Mouse (Mus musculus) heart, embryonic 13.5 days (tissue): ENCODE measurements around the gene Coq6. TPM values are rescaled to one million over a fixed set of nuclear protein-coding genes. Genes with fewer than 3 reads are reported as not detected.

Experiments used
- ATAC-seq: fragments of 200-750 bp; cut with Nextera tagmentation; 2 replicates; pipeline ENCODE4 v1.8.0; 2017; ENCODE audit warnings: moderate TSS enrichment; ENCODE audit not compliant: insufficient number of reproducible peaks, low FRiP score, low TSS enrichment; ENCODE audit errors: extremely low read depth
- H3K27ac ChIP-seq: fragments of 300-500 bp; sonication (generic); replicated peaks from 2 replicates; pipeline ENCODE4 v1.5.1; 2015; ENCODE audit warnings: moderate library complexity, mild to moderate bottlenecking, inconsistent platforms
- H3K27me3 ChIP-seq: fragments of 300-500 bp; sonication (generic); replicated peaks from 2 replicates; pipeline ENCODE4 v1.6.1; 2015; ENCODE audit warnings: mild to moderate bottlenecking, inconsistent platforms
- H3K36me3 ChIP-seq: fragments of 300-500 bp; sonication (generic); 2 replicates; pipeline ENCODE4 v1.6.1; 2015; ENCODE audit warnings: mild to moderate bottlenecking, inconsistent platforms
- H3K4me1 ChIP-seq: fragments of 300-500 bp; sonication (generic); 2 replicates; pipeline ENCODE4 v1.6.1; 2015; ENCODE audit warnings: inconsistent platforms
- H3K4me2 ChIP-seq: fragments of 300-500 bp; sonication (generic); 2 replicates; pipeline ENCODE4 v1.6.1; 2015; ENCODE audit warnings: inconsistent platforms, mild to moderate bottlenecking, moderate library complexity
- H3K4me3 ChIP-seq: fragments of 300-500 bp; sonication (generic); 2 replicates; pipeline ENCODE4 v1.5.1; 2015; ENCODE audit warnings: moderate library complexity, mild to moderate bottlenecking, inconsistent platforms
- H3K9ac ChIP-seq: fragments of 300-500 bp; sonication (generic); 2 replicates; pipeline ENCODE4 v1.6.1; 2015; ENCODE audit warnings: inconsistent platforms, mild to moderate bottlenecking, moderate library complexity
- H3K9me3 ChIP-seq: fragments of 300-500 bp; sonication (generic); 2 replicates; pipeline ENCODE4 v1.6.1; 2016; ENCODE audit warnings: inconsistent platforms
- WGBS: fragments of 180-500 bp; shearing (Covaris S2); methylation state at CpG from one replicate; pipeline ENCODE4 v1.1.7; 2015; ENCODE audit warnings: mixed read lengths; 5-methylcytosine and 5-hydroxymethylcytosine counted together
- polyA plus RNA-seq: library from polyadenylated mRNA; unstranded; fragments of >200 nt; fragmentation: Nextera tagmentation; extraction: Ambion mirVana; gene quantifications from 2 replicates; pipeline ENCODE4 v1.2.1, GENCODE M21; 2015

Coq6 gene
- polyA plus RNA-seq, 1 experiment from 2014 or later = 65.9 TPM

GRCm38 (mm10) chr12:84396947-84397679 is 35.7 kb downstream of the Coq6 start:
- Histone ChIP-seq H3K27ac (no peak overlapping the region), H3K9ac (no peak overlapping the region), H3K27me3 (no peaks in the 10 kb centered on the region), H3K9me3 (no peaks in the 10 kb centered on the region), H3K36me3 (peaks cover 21% of the 10 kb centered on the region), H3K4me1 (peaks cover 9% of the 10 kb centered on the region; the same call in 1 of the 2 replicates), H3K4me3 (no peak overlapping the region), H3K4me2 (no peak overlapping the region)
- ATAC-seq = no peak
- WGBS = 84% methylated on average over 14 of the region's 14 CpGs

- ATAC-seq = no peak
- H3K4me1 ChIP-seq = peaks cover 9% of the 10 kb centered on the region; the same call in 1 of the 2 replicates
These were observed 36.2 kb downstream of the Coq6 start for GRCm38 (mm10) chr12:84397685-84398084.

GRCm38 (mm10) chr12:84398629-84399028 is 37.2 kb downstream of the Coq6 start:
- Histone ChIP-seq H3K4me1 (peaks cover 14% of the 10 kb centered on the region), H3K27ac (no peak overlapping the region), H3K36me3 (peaks cover 11% of the 10 kb centered on the region), H3K27me3 (no peaks in the 10 kb centered on the region), H3K9ac (no peak overlapping the region), H3K4me3 (no peak overlapping the region), H3K4me2 (no peak overlapping the region), H3K9me3 (no peaks in the 10 kb centered on the region)
- WGBS = 80% methylated on average over 5 of the region's 5 CpGs
- no peak for ATAC-seq

More at GRCm38 (mm10) chr12:84397685-84398084, 36.2 kb downstream of the Coq6 start:
- H3K4me3 ChIP-seq = no peak overlapping the region
- H3K27ac ChIP-seq = no peak overlapping the region
- H3K4me2 ChIP-seq = no peak overlapping the region
- no peak overlapping the region for H3K9ac ChIP-seq
- no peaks in the 10 kb centered on the region for H3K27me3 ChIP-seq
- H3K9me3 ChIP-seq = no peaks in the 10 kb centered on the region
- peaks cover 17% of the 10 kb centered on the region for H3K36me3 ChIP-seq

GRCm38 (mm10) chr12:84399135-84399534 is 37.7 kb downstream of the Coq6 start:
- peaks cover 14% of the 10 kb centered on the region for H3K4me1 ChIP-seq
- H3K36me3 ChIP-seq = peaks cover 8% of the 10 kb centered on the region
- no peaks in the 10 kb centered on the region for H3K9me3 ChIP-seq
- H3K9ac ChIP-seq = no peak overlapping the region
- H3K4me2 ChIP-seq = no peak overlapping the region
- no peak overlapping the region for H3K27ac ChIP-seq
- ATAC-seq = no peak
- H3K27me3 ChIP-seq = no peaks in the 10 kb centered on the region
- H3K4me3 ChIP-seq = no peak overlapping the region
- WGBS = 78% methylated on average over 9 of the region's 9 CpGs

DNA sequence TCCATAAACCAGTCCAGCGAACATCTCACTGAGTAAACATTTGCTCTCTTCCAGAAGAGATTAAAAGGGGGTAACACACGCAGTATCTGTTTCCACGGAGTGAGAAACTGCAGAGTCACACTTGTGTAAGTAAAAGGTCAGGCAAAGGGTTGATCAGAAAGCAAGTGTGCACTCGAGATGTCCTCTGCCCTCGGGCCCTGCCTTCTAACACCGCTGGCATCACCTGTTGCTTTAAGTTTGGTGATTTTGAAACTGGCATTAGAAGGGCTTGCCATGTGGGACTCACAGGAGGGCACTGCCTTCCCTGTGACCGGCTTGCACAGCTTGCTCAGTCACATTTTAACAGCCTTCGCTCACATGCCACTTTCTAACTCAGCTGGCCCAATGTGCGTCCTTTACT is 38.2 kb downstream of the Coq6 start:
- Histone ChIP-seq H3K4me2 (no peak overlapping the region), H3K36me3 (peaks cover 8% of the 10 kb centered on the region), H3K27ac (no peak overlapping the region), H3K4me3 (no peak overlapping the region), H3K4me1 (peaks cover 14% of the 10 kb centered on the region), H3K9ac (0 out of 2 replicates have a peak overlapping the region, but pooled peaks have one; percentile 2), H3K27me3 (no peaks in the 10 kb centered on the region), H3K9me3 (no peaks in the 10 kb centered on the region)
- WGBS = 64% methylated on average over 9 of the region's 9 CpGs
- ATAC-seq = no peak

DNA sequence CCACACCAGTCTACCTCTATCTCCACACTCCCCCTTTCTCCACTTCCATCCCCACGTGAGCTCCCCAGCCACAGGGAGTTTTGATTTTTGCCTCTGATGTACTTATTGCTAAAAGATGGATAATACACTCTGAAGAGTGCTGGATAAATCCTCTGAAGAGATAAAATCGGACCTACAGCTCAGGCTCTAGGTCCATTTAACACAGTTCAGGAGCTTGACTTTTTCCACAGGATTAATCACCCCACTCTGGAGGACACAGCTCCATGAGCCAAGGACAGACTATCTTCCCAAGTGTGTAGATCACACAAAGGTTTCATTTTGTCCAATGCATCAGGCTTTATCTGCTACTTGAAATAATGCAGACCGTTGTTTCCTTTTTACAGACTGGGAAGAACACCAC is 38.6 kb downstream of the Coq6 start:
- 69% methylated on average over 3 of the region's 3 CpGs for WGBS
- Histone ChIP-seq H3K9ac (0 out of 2 replicates have a peak overlapping the region, but pooled peaks have one; percentile 2), H3K9me3 (no peaks in the 10 kb centered on the region), H3K4me1 (peaks cover 14% of the 10 kb centered on the region), H3K4me3 (no peak overlapping the region), H3K4me2 (no peak overlapping the region), H3K27me3 (no peaks in the 10 kb centered on the region), H3K36me3 (peaks cover 8% of the 10 kb centered on the region), H3K27ac (no peak overlapping the region)
- ATAC-seq = no peak

GRCm38 (mm10) chr12:84400653-84401052 is 39.2 kb downstream of the Coq6 start:
- H3K27me3 ChIP-seq = no peaks in the 10 kb centered on the region
- H3K9ac ChIP-seq = no peak overlapping the region
- peaks cover 14% of the 10 kb centered on the region for H3K4me1 ChIP-seq
- no peaks in the 10 kb centered on the region for H3K9me3 ChIP-seq
- no peak overlapping the region for H3K4me2 ChIP-seq
- no peak for ATAC-seq
- H3K4me3 ChIP-seq = no peak overlapping the region
- 53% methylated on average over 3 of the region's 3 CpGs for WGBS
- peaks cover 5% of the 10 kb centered on the region for H3K36me3 ChIP-seq
- H3K27ac ChIP-seq = no peak overlapping the region

GRCm38 (mm10) chr12:84402923-84403322 is 41.5 kb downstream of the Coq6 start:
- Histone ChIP-seq H3K36me3 (peaks cover 5% of the 10 kb centered on the region; the same call in 1 of the 2 replicates), H3K4me3 (no peak overlapping the region), H3K27ac (no peak overlapping the region), H3K27me3 (no peaks in the 10 kb centered on the region), H3K9me3 (no peaks in the 10 kb centered on the region), H3K4me1 (peaks cover 18% of the 10 kb centered on the region), H3K9ac (no peak overlapping the region), H3K4me2 (no peak overlapping the region)
- ATAC-seq = no peak
- WGBS = 42% methylated on average over 9 of the region's 9 CpGs

GRCm38 (mm10) chr12:84404541-84404940 is 43.1 kb downstream of the Coq6 start:
- whole genome bisulfite sequencing = 90% methylated on average over 6 of the region's 6 CpGs
- Histone ChIP-seq H3K4me2 (no peak overlapping the region), H3K27ac (no peak overlapping the region), H3K4me3 (no peak overlapping the region), H3K9ac (no peak overlapping the region), H3K27me3 (no peaks in the 10 kb centered on the region), H3K9me3 (no peaks in the 10 kb centered on the region), H3K36me3 (peaks cover 5% of the 10 kb centered on the region; the same call in 1 of the 2 replicates), H3K4me1 (peaks cover 22% of the 10 kb centered on the region)
- no peak for ATAC-seq

- Histone ChIP-seq H3K4me2 (no peak overlapping the region), H3K9me3 (no peaks in the 10 kb centered on the region), H3K27me3 (no peaks in the 10 kb centered on the region; the same call in 1 of the 2 replicates), H3K27ac (no peak overlapping the region), H3K9ac (no peak overlapping the region), H3K36me3 (peaks cover 5% of the 10 kb centered on the region; the same call in 1 of the 2 replicates), H3K4me3 (no peak overlapping the region), H3K4me1 (peaks cover 16% of the 10 kb centered on the region)
- 56% methylated on average over 4 of the region's 4 CpGs for WGBS
- no peak for ATAC-seq
These were observed 45.8 kb downstream of the Coq6 start for GRCm38 (mm10) chr12:84407259-84407658.

DNA sequence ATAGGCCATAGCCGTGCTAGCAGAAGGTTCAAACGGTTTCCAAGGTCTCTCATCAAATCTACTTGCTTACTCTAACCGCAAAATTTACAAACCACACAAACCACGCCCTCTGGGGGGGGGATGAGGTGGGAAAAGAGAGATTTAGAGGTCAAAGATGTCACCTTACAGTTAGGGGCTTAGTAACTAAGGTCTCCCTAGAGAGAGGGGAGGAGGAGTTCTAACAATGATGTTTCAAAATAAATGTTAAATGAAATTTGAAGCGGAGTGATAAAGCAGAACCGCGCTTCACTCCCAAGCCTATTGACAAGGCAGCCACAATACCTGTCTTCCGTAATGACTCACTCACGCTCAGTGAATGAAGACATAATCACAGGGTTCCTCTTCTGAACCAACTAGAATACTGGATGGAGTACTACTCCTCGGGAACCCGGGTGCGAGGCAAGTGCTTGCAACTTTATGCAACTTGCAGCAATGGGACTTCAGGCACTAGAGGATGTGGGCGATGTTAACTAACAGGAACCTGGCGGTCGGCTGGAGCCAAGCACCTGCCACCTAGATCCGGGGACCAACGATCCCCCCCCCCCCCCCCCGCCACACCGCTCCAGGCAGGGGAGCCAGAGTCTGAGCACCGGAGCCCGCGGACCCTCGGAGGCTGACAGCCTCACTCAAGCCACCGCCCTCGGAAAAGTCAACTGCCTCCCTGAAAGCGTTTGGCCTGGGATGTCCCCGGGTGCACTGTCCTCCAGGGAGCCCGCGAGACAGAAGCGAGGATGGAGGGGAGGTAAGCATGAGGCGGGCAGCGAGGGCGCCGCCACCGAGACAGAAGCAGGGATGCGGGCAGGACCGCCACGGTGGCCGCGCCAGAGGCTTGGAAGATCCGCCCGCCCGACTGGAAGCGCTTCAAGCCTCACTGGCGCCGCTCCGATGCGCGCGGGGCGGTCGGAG is 46.7 kb downstream of the Coq6 start:
- peak overlapping the region; percentile 91 for H3K27ac ChIP-seq
- peak; percentile 55 for ATAC-seq
- H3K36me3 ChIP-seq = peaks cover 5% of the 10 kb centered on the region; the same call in 1 of the 2 replicates
- peaks cover 12% of the 10 kb centered on the region for H3K4me1 ChIP-seq
- peak overlapping the region; percentile 90 for H3K9ac ChIP-seq
- H3K4me2 ChIP-seq = peak overlapping the region; percentile 83
- H3K4me3 ChIP-seq = peak overlapping the region; percentile 91
- no peaks in the 10 kb centered on the region; the same call in 1 of the 2 replicates for H3K27me3 ChIP-seq
- no peaks in the 10 kb centered on the region for H3K9me3 ChIP-seq
- 1% methylated on average over 41 of the region's 52 CpGs for WGBS
